Mouse (Mus musculus) gonadal fat pad, adult 2 months (tissue): ENCODE measurements around the gene Gnl1. TPM values are rescaled to one million over a fixed set of nuclear protein-coding genes. Genes with fewer than 3 reads are reported as not detected.
"Not testable (repeated sequence)": the region's sequence is repeated elsewhere in the genome, so short reads cannot be mapped to it uniquely, and the experiment has no call there.

Experiments
- DNase-seq: peaks from one replicate; pipeline ENCODE4 v3.0.0-alpha.2; 2012; ENCODE audit warnings: low read depth
- polyA plus RNA-seq: library from polyadenylated mRNA; depleted of rRNA; stranded (reverse); fragments of >200 nt; gene quantifications from 2 replicates; pipeline ENCODE4 v1.2.3, GENCODE M21; 2012

Gene Gnl1
- polyA plus RNA-seq, 1 experiment, result 20.7 TPM

GRCm38 (mm10) chr17:35994175-35994878 is 14.7 kb downstream of the Gnl1 start:
- no peak for DNase-seq

- no peak for DNase-seq
Measured at GRCm38 (mm10) chr17:35994879-35995240, 15.2 kb downstream of the Gnl1 start.

- peak; percentile 95 for DNase-seq
Measured at GRCm38 (mm10) chr17:35996949-35997348, 17.3 kb downstream of the Gnl1 start.

GRCm38 (mm10) chr17:35997713-35998510 is 18.3 kb downstream of the Gnl1 start:
- DNase-seq, result no peak

- no peak for DNase-seq
Measured at GRCm38 (mm10) chr17:35998545-35999305, 19.1 kb downstream of the Gnl1 start.

- no peak for DNase-seq
Measured at GRCm38 (mm10) chr17:35999356-35999755, 19.7 kb downstream of the Gnl1 start.

- DNase-seq, result no peak
Measured at GRCm38 (mm10) chr17:36000349-36000748, 20.7 kb downstream of the Gnl1 start.

GRCm38 (mm10) chr17:36001121-36001897 is 21.7 kb downstream of the Gnl1 start:
- no peak for DNase-seq

- no peak for DNase-seq
Measured at GRCm38 (mm10) chr17:36001966-36002365, 22.3 kb downstream of the Gnl1 start.

GRCm38 (mm10) chr17:36003331-36003730 is 23.7 kb downstream of the Gnl1 start:
- no peak for DNase-seq

- not testable (repeated sequence) for DNase-seq
Measured at GRCm38 (mm10) chr17:36004409-36004808, 24.8 kb downstream of the Gnl1 start.

GRCm38 (mm10) chr17:36014977-36015376 is 35.3 kb downstream of the Gnl1 start:
- DNase-seq, result no peak

GRCm38 (mm10) chr17:36017046-36017445 is 37.4 kb downstream of the Gnl1 start:
- DNase-seq, result no peak

- DNase-seq, result no peak
Measured at GRCm38 (mm10) chr17:36018979-36019378, 39.3 kb downstream of the Gnl1 start.

GRCm38 (mm10) chr17:36019519-36019918 is 39.9 kb downstream of the Gnl1 start:
- DNase-seq, result no peak

GRCm38 (mm10) chr17:36020191-36021073 is 40.8 kb downstream of the Gnl1 start, which contains the start of gene H2-T24:
Gene H2-T24 (minus strand): TSS chr17:36020560.
- no peak for DNase-seq

GRCm38 (mm10) chr17:36021309-36021708 is 41.7 kb downstream of the Gnl1 start:
- DNase-seq, result no peak

GRCm38 (mm10) chr17:36022098-36022497 is 42.4 kb downstream of the Gnl1 start:
- DNase-seq, result no peak

GRCm38 (mm10) chr17:36022922-36023321 is 43.3 kb downstream of the Gnl1 start:
- no peak for DNase-seq
